Mouse (Mus musculus): ENCODE measurements around the gene Fndc11. TPM values are rescaled to one million over a fixed set of nuclear protein-coding genes. Genes with fewer than 3 reads are reported as not detected.

The Fndc11 gene
- total and polyA plus RNA-seq, 3 experiments: not detected

GRCm38 (mm10) chr2:181235681-181236566, 16.1 kb downstream of the Fndc11 start:
- Histone ChIP-seq H3K27ac (ENCODE audit: control insufficient read depth, low read depth, low read length) (no peak overlapping the region), H3K27me3 (ENCODE audit: control insufficient read depth in 1 of 2, insufficient read depth in 2 of 2, low read length in 2 of 2) (no peaks in the 10 kb centered on the region), H3K9me3 (replicated peaks; ENCODE audit: insufficient read depth, low read length) (no peaks in the 10 kb centered on the region), H3K36me3 (ENCODE audit: control insufficient read depth in 1 of 2, insufficient read depth in 2 of 2, low read length in 2 of 2) (no peaks in the 10 kb centered on the region; a peak in 1 of 4 replicates), H3K4me3 (ENCODE audit: control insufficient read depth in 1 of 2, insufficient read depth in 1 of 2, low read depth in 2 of 2, low read length in 2 of 2) (no peak overlapping the region), H3K4me1 (ENCODE audit: control insufficient read depth in 1 of 2, insufficient read depth in 2 of 2, low read length in 2 of 2) (peaks cover 0 to 1% of the 10 kb centered on the region in 2 experiments; a peak in 2 of 4 replicates), H3K79me2 (ENCODE audit: control insufficient read depth, insufficient read depth, low read length, poor library complexity) (no peaks in the 10 kb centered on the region), H3K9ac (ENCODE audit: control insufficient read depth, low read depth, low read length, poor library complexity, severe bottlenecking) (no peak overlapping the region)
- DNase-seq (ENCODE audit: low read depth, low spot score): no peak
- no peak for TF ChIP-seq MAFK (IDR thresholded peaks at IDR 0.05; ENCODE audit: borderline replicate concordance, low read depth, low read length)
- no peak for TF ChIP-seq TCF12 (IDR thresholded peaks at IDR 0.05; ENCODE audit: low read depth, low read length)
- TF ChIP-seq CHD1 (IDR thresholded peaks at IDR 0.05; ENCODE audit: low read depth, low read length): no peak
- TF ChIP-seq TBP (IDR thresholded peaks at IDR 0.05; ENCODE audit: low read depth, low read length): no peak
- TF ChIP-seq ZC3H11A (IDR thresholded peaks at IDR 0.05; ENCODE audit: low read depth, low read length): no peak

- Histone ChIP-seq H3K36me3 (ENCODE audit: control insufficient read depth in 1 of 2, insufficient read depth in 2 of 2, low read length in 2 of 2) (peaks cover 0 to 4% of the 10 kb centered on the region in 2 experiments; a peak in 3 of 4 replicates), H3K9ac (ENCODE audit: control insufficient read depth, low read depth, low read length, poor library complexity, severe bottlenecking) (no peak overlapping the region), H3K9me3 (replicated peaks; ENCODE audit: insufficient read depth, low read length) (no peaks in the 10 kb centered on the region), H3K27ac (ENCODE audit: control insufficient read depth, low read depth, low read length) (no peak overlapping the region), H3K79me2 (ENCODE audit: control insufficient read depth, insufficient read depth, low read length, poor library complexity) (peaks cover 7% of the 10 kb centered on the region; the same call in 1 of the 2 replicates), H3K27me3 (ENCODE audit: control insufficient read depth in 1 of 2, insufficient read depth in 2 of 2, low read length in 2 of 2) (no peaks in the 10 kb centered on the region), H3K4me1 (ENCODE audit: control insufficient read depth in 1 of 2, insufficient read depth in 2 of 2, low read length in 2 of 2) (peaks cover 0 to 9% of the 10 kb centered on the region in 2 experiments; a peak in 2 of 4 replicates), H3K4me3 (ENCODE audit: control insufficient read depth in 1 of 2, insufficient read depth in 1 of 2, low read depth in 2 of 2, low read length in 2 of 2) (no peak overlapping the region)
- TF ChIP-seq GABPA (IDR thresholded peaks at IDR 0.05; ENCODE audit: low read depth, low read length) (no peak), NELFE (IDR thresholded peaks at IDR 0.05; ENCODE audit: low read depth, low read length) (no peak), MAX (IDR thresholded peaks at IDR 0.05; ENCODE audit: low read length) (no peak)
- no peak for DNase-seq (ENCODE audit: low read depth, low spot score)
Measured at GRCm38 (mm10) chr2:181237251-181238014, 17.6 kb downstream of the Fndc11 start.

GRCm38 (mm10) chr2:181238091-181238610, 18.3 kb downstream of the Fndc11 start:
- H3K27me3 ChIP-seq (ENCODE audit: control insufficient read depth in 1 of 2, insufficient read depth in 2 of 2, low read length in 2 of 2): no peaks in the 10 kb centered on the region
- no peaks in the 10 kb centered on the region for H3K9me3 ChIP-seq (replicated peaks; ENCODE audit: insufficient read depth, low read length)
- no peak for DNase-seq (ENCODE audit: low read depth, low spot score)
- no peak overlapping the region for H3K4me3 ChIP-seq (ENCODE audit: control insufficient read depth in 1 of 2, insufficient read depth in 1 of 2, low read depth in 2 of 2, low read length in 2 of 2)
- H3K79me2 ChIP-seq (ENCODE audit: control insufficient read depth, insufficient read depth, low read length, poor library complexity): peaks cover 7% of the 10 kb centered on the region; the same call in 1 of the 2 replicates
- peaks cover 0 to 11% of the 10 kb centered on the region in 2 experiments; a peak in 2 of 4 replicates for H3K4me1 ChIP-seq (ENCODE audit: control insufficient read depth in 1 of 2, insufficient read depth in 2 of 2, low read length in 2 of 2)
- H3K27ac ChIP-seq (ENCODE audit: control insufficient read depth, low read depth, low read length): no peak overlapping the region
- TF ChIP-seq RCOR1 (IDR thresholded peaks at IDR 0.05; ENCODE audit: low read depth, low read length) (no peak), ETS1 (IDR thresholded peaks at IDR 0.05; ENCODE audit: low read depth, low read length) (no peak), MYB (IDR thresholded peaks at IDR 0.05; ENCODE audit: low read depth, low read length) (no peak), KAT2A (conservative IDR thresholded peaks at IDR 0.05; ENCODE audit: low read depth, low read length) (no peak), MXI1 (IDR thresholded peaks at IDR 0.05; ENCODE audit: low read depth, low read length) (no peak), TCF12 (IDR thresholded peaks at IDR 0.05; ENCODE audit: low read depth, low read length) (no peak), POLR2A (IDR thresholded peaks at IDR 0.05; ENCODE audit: control insufficient read depth in 1 of 2, insufficient read depth in 1 of 2, low read depth in 1 of 2, low read length in 2 of 2, poor library complexity in 1 of 2) (no peak), ZMIZ1 (IDR thresholded peaks at IDR 0.05; ENCODE audit: low read depth, low read length) (no peak), E2F4 (IDR thresholded peaks at IDR 0.05; ENCODE audit: borderline replicate concordance, low read depth, low read length) (no peak), RAD21 (IDR thresholded peaks at IDR 0.05; ENCODE audit: low read depth, low read length) (no peak), ZC3H11A (IDR thresholded peaks at IDR 0.05; ENCODE audit: low read depth, low read length) (no peak), SIN3A (IDR thresholded peaks at IDR 0.05; ENCODE audit: low read length) (no peak), MAFK (IDR thresholded peaks at IDR 0.05; ENCODE audit: borderline replicate concordance, low read depth, low read length) (no peak), MYC (IDR thresholded peaks at IDR 0.05; ENCODE audit: low read depth, low read length) (no peak), NELFE (IDR thresholded peaks at IDR 0.05; ENCODE audit: low read depth, low read length) (no peak), SMC3 (IDR thresholded peaks at IDR 0.05; ENCODE audit: low read depth, low read length) (no peak)
- no peak overlapping the region for H3K9ac ChIP-seq (ENCODE audit: control insufficient read depth, low read depth, low read length, poor library complexity, severe bottlenecking)
- peaks cover 0 to 10% of the 10 kb centered on the region in 2 experiments; a peak in 3 of 4 replicates for H3K36me3 ChIP-seq (ENCODE audit: control insufficient read depth in 1 of 2, insufficient read depth in 2 of 2, low read length in 2 of 2)

Measured in MEL (cell line).